Mouse (Mus musculus): ENCODE measurements around the gene Otol1. TPM values are rescaled to one million over a fixed set of nuclear protein-coding genes. Genes with fewer than 3 reads are reported as not detected.

The Otol1 gene
- polyA plus RNA-seq (2015; fragmentation: Nextera tagmentation; extraction: Ambion mirVana), result 0.09 TPM in 2 replicates

DNA sequence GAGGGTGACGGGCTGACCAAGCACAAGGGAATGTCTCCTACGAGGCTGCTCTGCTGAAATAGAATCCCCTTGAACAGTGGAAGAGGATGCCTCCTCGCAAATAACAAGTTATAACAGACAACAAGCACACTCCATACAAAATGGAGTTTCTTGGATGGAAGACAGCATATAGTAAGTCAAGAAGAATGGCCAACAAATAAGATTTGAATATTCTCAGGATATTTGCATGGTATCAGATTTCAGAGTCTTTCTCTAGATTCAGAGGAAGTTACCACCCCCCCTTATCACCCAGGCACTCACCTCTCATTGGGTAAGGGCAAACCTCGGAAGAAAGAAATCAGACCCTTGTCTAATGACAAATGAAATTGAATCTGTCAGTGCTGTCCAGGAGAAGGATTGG lies at the start of gene Otol1:
Gene Otol1 (plus strand): TSS at position 301 of the 400 bp plus-strand sequence.
- no peak for ATAC-seq
- no peak within 1 kb of the TSS for H3K4me2 ChIP-seq (ENCODE audit: low read length)
- WGBS, result 84% methylated on average over 4 of the region's 4 CpGs
- H3K27ac ChIP-seq (ENCODE audit: low read depth, low read length), result no peak within 1 kb of the TSS
- no peak within 1 kb of the TSS for H3K4me3 ChIP-seq (ENCODE audit: low read length)
- no peaks in the 10 kb centered on the region for H3K9me3 ChIP-seq (ENCODE audit: control insufficient read depth, low read length)
- no peaks in the 10 kb centered on the region for H3K27me3 ChIP-seq (replicated peaks; ENCODE audit: control insufficient read depth, insufficient read depth, low read length)
- H3K4me1 ChIP-seq (ENCODE audit: control insufficient read depth, insufficient read depth, low read depth, low read length), result no peaks in the 10 kb centered on the region
- no peaks in the 10 kb centered on the region for H3K36me3 ChIP-seq (ENCODE audit: control insufficient read depth, insufficient read depth, low read length)
- no peak within 1 kb of the TSS for H3K9ac ChIP-seq (ENCODE audit: low read depth, low read length)

- Histone ChIP-seq H3K4me1 (ENCODE audit: control insufficient read depth, insufficient read depth, low read depth, low read length) (no peaks in the 10 kb centered on the region), H3K9me3 (ENCODE audit: control insufficient read depth, low read length) (no peaks in the 10 kb centered on the region), H3K36me3 (ENCODE audit: control insufficient read depth, insufficient read depth, low read length) (no peaks in the 10 kb centered on the region), H3K4me2 (ENCODE audit: low read length) (no peak overlapping the region), H3K27me3 (replicated peaks; ENCODE audit: control insufficient read depth, insufficient read depth, low read length) (no peaks in the 10 kb centered on the region), H3K9ac (ENCODE audit: low read depth, low read length) (no peak overlapping the region), H3K27ac (ENCODE audit: low read depth, low read length) (no peak overlapping the region), H3K4me3 (ENCODE audit: low read length) (no peak overlapping the region)
- WGBS, result 61% methylated on average over 5 of the region's 5 CpGs
- no peak for ATAC-seq
Measured at GRCm38 (mm10) chr3:69962187-69962586, 45.2 kb upstream of the Otol1 start.

DNA sequence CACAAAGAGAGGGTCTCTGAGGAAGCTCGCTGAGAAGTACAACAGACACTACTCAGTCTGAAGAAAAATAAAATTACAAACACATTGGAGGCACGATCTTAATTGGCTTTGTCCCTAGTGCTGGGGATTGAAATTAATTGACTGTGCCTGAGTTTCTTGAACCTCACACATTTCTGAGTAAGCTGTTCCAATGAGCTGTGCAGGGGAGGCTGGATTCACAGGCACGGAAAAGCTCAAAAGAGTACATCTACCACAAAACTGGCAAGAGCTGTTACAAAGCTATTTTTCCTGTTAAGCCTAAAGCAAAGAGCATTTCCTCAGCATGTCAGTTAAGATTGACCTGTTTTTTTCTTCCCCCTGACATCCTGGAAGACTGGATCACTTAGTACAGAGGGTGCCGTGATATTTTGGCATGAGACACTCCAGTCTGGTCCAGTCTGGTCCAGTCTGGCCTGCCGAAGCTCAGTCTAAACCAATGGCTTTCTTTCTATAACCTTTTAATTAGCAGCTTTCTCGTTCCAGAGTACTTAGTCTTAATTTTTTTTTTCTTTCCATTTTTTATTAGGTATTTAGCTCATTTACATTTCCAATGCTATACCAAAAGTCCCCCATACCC lies 35.8 kb upstream of the Otol1 start:
- ATAC-seq, result 0 out of 2 replicates have a peak, but pooled peaks have one; percentile 37

DNA sequence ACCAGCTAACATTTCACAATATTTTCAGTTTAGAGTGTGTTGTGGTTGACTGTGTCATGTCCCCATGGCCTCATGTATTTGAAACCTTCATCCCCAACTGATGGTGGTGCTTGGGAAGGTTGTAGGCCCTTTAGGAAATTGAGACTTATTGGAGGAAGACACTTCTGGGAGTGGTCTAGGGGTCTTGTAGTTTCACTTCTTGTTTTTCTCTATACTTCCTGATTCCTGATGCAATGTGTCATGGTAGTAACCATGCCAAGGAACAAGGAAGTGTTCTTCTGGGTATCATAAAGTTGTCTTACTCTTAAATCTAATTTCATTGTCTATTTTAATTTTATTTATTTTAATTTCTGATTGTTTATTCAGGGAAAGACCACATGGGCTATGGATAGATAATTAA lies 29.3 kb upstream of the Otol1 start:
- H3K4me2 ChIP-seq (ENCODE audit: low read length), result no peak overlapping the region
- no peaks in the 10 kb centered on the region for H3K36me3 ChIP-seq (ENCODE audit: control insufficient read depth, insufficient read depth, low read length)
- peaks cover 2% of the 10 kb centered on the region; the same call in 1 of the 2 replicates for H3K9me3 ChIP-seq (ENCODE audit: control insufficient read depth, low read length)
- no peak overlapping the region for H3K27ac ChIP-seq (ENCODE audit: low read depth, low read length)
- ATAC-seq, result no peak
- no peaks in the 10 kb centered on the region for H3K4me1 ChIP-seq (ENCODE audit: control insufficient read depth, insufficient read depth, low read depth, low read length)
- no peak overlapping the region for H3K4me3 ChIP-seq (ENCODE audit: low read length)
- no peak overlapping the region for H3K9ac ChIP-seq (ENCODE audit: low read depth, low read length)
- H3K27me3 ChIP-seq (replicated peaks; ENCODE audit: control insufficient read depth, insufficient read depth, low read length), result no peaks in the 10 kb centered on the region

More for the DNA sequence above, 35.8 kb upstream of the Otol1 start:
- Histone ChIP-seq H3K9me3 (ENCODE audit: control insufficient read depth, low read length) (0 out of 2 replicates have a peak, but pooled peaks cover under 1% of the 10 kb centered on the region), H3K9ac (ENCODE audit: low read depth, low read length) (no peak overlapping the region), H3K4me3 (ENCODE audit: low read length) (no peak overlapping the region), H3K4me1 (ENCODE audit: control insufficient read depth, insufficient read depth, low read depth, low read length) (no peaks in the 10 kb centered on the region), H3K27ac (ENCODE audit: low read depth, low read length) (no peak overlapping the region), H3K36me3 (ENCODE audit: control insufficient read depth, insufficient read depth, low read length) (no peaks in the 10 kb centered on the region), H3K27me3 (replicated peaks; ENCODE audit: control insufficient read depth, insufficient read depth, low read length) (no peaks in the 10 kb centered on the region), H3K4me2 (ENCODE audit: low read length) (no peak overlapping the region)
- 62% methylated on average over 6 of the region's 6 CpGs for WGBS

DNA sequence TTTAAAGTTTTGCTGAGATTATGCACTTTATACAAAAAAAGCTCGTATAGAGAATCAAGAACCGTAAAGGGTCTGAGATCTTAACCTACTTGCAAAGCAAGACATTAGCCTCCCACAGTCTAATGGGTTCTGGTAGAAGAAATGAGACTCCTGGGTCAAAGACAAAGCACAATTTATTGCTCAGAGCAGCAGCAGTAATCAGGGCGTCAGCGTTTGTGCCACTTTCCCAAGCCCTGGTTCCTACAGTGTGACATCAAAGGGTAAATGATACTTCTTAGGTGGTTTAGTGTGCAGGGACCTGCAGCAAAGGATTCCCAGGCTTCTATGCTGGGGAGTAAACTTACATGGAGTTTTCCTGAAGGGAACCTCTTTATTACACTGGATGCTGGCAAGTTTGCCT lies 13.6 kb upstream of the Otol1 start:
- no peaks in the 10 kb centered on the region for H3K36me3 ChIP-seq (ENCODE audit: control insufficient read depth, insufficient read depth, low read length)
- no peak overlapping the region for H3K27ac ChIP-seq (ENCODE audit: low read depth, low read length)
- no peak overlapping the region for H3K9ac ChIP-seq (ENCODE audit: low read depth, low read length)
- no peaks in the 10 kb centered on the region for H3K27me3 ChIP-seq (replicated peaks; ENCODE audit: control insufficient read depth, insufficient read depth, low read length)
- H3K4me1 ChIP-seq (ENCODE audit: control insufficient read depth, insufficient read depth, low read depth, low read length), result no peaks in the 10 kb centered on the region
- H3K9me3 ChIP-seq (ENCODE audit: control insufficient read depth, low read length), result no peaks in the 10 kb centered on the region
- no peak overlapping the region for H3K4me2 ChIP-seq (ENCODE audit: low read length)
- ATAC-seq, result no peak
- 60% methylated on average over 4 of the region's 4 CpGs for WGBS
- H3K4me3 ChIP-seq (ENCODE audit: low read length), result no peak overlapping the region

DNA sequence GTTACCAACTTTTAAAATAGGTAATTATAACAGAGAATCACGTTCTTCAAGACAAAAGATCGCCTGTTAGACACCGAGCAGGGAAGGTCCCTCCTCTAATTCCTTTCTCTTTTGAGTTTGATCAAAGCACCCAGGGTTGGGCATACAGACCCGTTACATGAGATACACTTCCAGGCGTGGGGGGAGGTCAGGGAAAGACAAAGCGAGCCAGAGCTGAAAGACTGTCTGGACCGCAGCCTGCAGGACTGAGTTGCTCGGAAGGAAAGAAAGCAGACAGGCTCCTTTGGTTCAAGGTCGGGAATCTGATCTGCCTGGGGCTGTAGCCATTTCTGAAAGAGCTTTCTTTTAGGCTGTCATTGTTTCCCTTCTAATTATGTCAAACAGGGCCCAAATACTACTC lies 5.9 kb upstream of the Otol1 start:
- Histone ChIP-seq H3K27me3 (replicated peaks; ENCODE audit: control insufficient read depth, insufficient read depth, low read length) (no peaks in the 10 kb centered on the region), H3K27ac (ENCODE audit: low read depth, low read length) (no peak overlapping the region), H3K4me2 (ENCODE audit: low read length) (no peak overlapping the region), H3K4me3 (ENCODE audit: low read length) (no peak overlapping the region), H3K36me3 (ENCODE audit: control insufficient read depth, insufficient read depth, low read length) (no peaks in the 10 kb centered on the region), H3K4me1 (ENCODE audit: control insufficient read depth, insufficient read depth, low read depth, low read length) (no peaks in the 10 kb centered on the region), H3K9ac (ENCODE audit: low read depth, low read length) (no peak overlapping the region), H3K9me3 (ENCODE audit: control insufficient read depth, low read length) (no peaks in the 10 kb centered on the region)
- 40% methylated on average over 9 of the region's 9 CpGs for WGBS
- no peak for ATAC-seq

DNA sequence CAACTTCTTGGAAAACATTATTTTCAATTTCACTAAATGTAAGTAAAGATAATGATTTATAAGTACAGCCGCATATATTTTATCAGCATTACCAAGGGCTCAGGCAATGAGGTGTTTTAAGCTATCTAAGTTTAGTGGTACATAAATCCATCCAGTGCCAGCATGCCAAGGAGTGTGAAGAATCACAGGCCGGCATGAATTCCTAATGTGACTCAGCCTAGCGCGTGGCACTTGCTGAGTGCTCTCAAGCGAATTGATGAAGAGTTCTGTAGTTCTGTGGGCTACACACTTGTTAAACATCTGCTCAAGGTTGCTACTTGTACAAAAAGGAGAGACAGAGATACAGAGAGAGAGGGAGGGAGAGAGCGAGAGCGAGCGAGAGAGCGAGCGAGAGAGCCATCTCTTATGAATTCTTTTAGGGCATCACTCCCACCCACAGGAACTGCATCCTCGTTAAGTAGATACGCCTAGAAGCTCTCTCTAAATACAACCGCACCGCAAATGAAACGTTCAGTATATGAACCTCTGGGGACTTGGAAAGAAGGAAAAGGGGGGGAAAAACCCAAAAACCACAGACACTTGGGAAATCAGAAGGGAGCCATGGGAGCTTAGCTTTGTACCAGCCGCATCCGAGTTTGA lies 4.2 kb upstream of the Otol1 start:
- WGBS, result 68% methylated on average over 17 of the region's 17 CpGs
- Histone ChIP-seq H3K9ac (ENCODE audit: low read depth, low read length) (no peak overlapping the region), H3K36me3 (ENCODE audit: control insufficient read depth, insufficient read depth, low read length) (no peaks in the 10 kb centered on the region), H3K9me3 (ENCODE audit: control insufficient read depth, low read length) (no peaks in the 10 kb centered on the region), H3K4me3 (ENCODE audit: low read length) (no peak overlapping the region), H3K27ac (ENCODE audit: low read depth, low read length) (no peak overlapping the region), H3K4me2 (ENCODE audit: low read length) (no peak overlapping the region), H3K4me1 (ENCODE audit: control insufficient read depth, insufficient read depth, low read depth, low read length) (no peaks in the 10 kb centered on the region), H3K27me3 (replicated peaks; ENCODE audit: control insufficient read depth, insufficient read depth, low read length) (no peaks in the 10 kb centered on the region)
- ATAC-seq, result 0 out of 2 replicates have a peak, but pooled peaks have one; percentile 51

- Histone ChIP-seq H3K4me2 (ENCODE audit: low read length) (no peak overlapping the region), H3K27me3 (replicated peaks; ENCODE audit: control insufficient read depth, insufficient read depth, low read length) (no peaks in the 10 kb centered on the region), H3K36me3 (ENCODE audit: control insufficient read depth, insufficient read depth, low read length) (no peaks in the 10 kb centered on the region), H3K9ac (ENCODE audit: low read depth, low read length) (no peak overlapping the region), H3K27ac (ENCODE audit: low read depth, low read length) (no peak overlapping the region), H3K4me3 (ENCODE audit: low read length) (no peak overlapping the region), H3K9me3 (ENCODE audit: control insufficient read depth, low read length) (no peaks in the 10 kb centered on the region), H3K4me1 (ENCODE audit: control insufficient read depth, insufficient read depth, low read depth, low read length) (no peaks in the 10 kb centered on the region)
- 37% methylated on average over 7 of the region's 7 CpGs for WGBS
- peak; percentile 61 for ATAC-seq
Measured at GRCm38 (mm10) chr3:70003955-70004354, 3.5 kb upstream of the Otol1 start.

DNA sequence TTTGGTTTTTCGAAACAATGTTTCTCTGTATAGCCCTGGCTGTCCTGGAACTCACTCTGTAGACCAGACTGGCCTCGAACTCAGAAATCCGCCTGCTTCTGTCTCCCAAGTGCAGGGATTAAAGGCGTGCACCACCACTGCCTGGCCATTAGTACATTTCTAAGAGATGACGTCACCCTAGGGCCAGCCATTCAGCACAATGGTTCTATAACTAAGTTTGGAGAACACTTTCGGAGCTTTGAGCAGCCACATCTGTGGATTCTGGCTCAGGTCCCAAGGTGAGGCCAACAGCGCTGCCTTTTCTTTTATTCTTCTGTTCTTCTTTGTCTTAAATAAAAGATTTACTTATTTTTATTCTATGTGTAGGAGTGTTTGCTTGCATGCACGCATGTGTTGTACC lies 3.0 kb upstream of the Otol1 start:
- H3K9ac ChIP-seq (ENCODE audit: low read depth, low read length), result no peak overlapping the region
- no peaks in the 10 kb centered on the region for H3K4me1 ChIP-seq (ENCODE audit: control insufficient read depth, insufficient read depth, low read depth, low read length)
- H3K4me3 ChIP-seq (ENCODE audit: low read length), result no peak overlapping the region
- 75% methylated on average over 8 of the region's 8 CpGs for WGBS
- H3K27me3 ChIP-seq (replicated peaks; ENCODE audit: control insufficient read depth, insufficient read depth, low read length), result no peaks in the 10 kb centered on the region
- H3K9me3 ChIP-seq (ENCODE audit: control insufficient read depth, low read length), result no peaks in the 10 kb centered on the region
- H3K36me3 ChIP-seq (ENCODE audit: control insufficient read depth, insufficient read depth, low read length), result no peaks in the 10 kb centered on the region
- ATAC-seq, result no peak
- H3K4me2 ChIP-seq (ENCODE audit: low read length), result no peak overlapping the region
- H3K27ac ChIP-seq (ENCODE audit: low read depth, low read length), result no peak overlapping the region

Measured in hindbrain, embryonic 16.5 days (tissue).